Mouse (Mus musculus) liver, embryonic 15.5 days (tissue): ENCODE data around the gene Igfn1. TPM values are rescaled to one million over a fixed set of nuclear protein-coding genes. Genes with fewer than 3 reads are reported as not detected.

Source experiments
- ATAC-seq: fragments of 200-750 bp; cut with Nextera tagmentation; 2 replicates; pipeline ENCODE4 v1.8.0; 2017; ENCODE audit warnings: moderate number of reproducible peaks, mild to moderate bottlenecking, moderate library complexity; ENCODE audit not compliant: insufficient read depth
- H3K27ac ChIP-seq: fragments of 300-500 bp; sonication (generic); replicated peaks from 2 replicates; pipeline ENCODE4 v1.5.1; 2015; ENCODE audit warnings: mild to moderate bottlenecking, inconsistent platforms
- H3K27me3 ChIP-seq: fragments of 300-500 bp; sonication (generic); 2 replicates; pipeline ENCODE4 v1.6.1; 2015; ENCODE audit warnings: mild to moderate bottlenecking, inconsistent platforms
- H3K36me3 ChIP-seq: fragments of 300-500 bp; sonication (generic); replicated peaks from 2 replicates; pipeline ENCODE4 v1.6.1; 2015; ENCODE audit warnings: moderate library complexity, mild to moderate bottlenecking, inconsistent platforms
- H3K4me1 ChIP-seq: fragments of 300-500 bp; sonication (generic); replicated peaks from 2 replicates; pipeline ENCODE4 v1.6.1; 2015; ENCODE audit warnings: inconsistent platforms
- H3K4me2 ChIP-seq: fragments of 300-500 bp; sonication (generic); 2 replicates; pipeline ENCODE4 v1.6.1; 2015; ENCODE audit warnings: moderate library complexity, mild to moderate bottlenecking, inconsistent platforms
- H3K4me3 ChIP-seq: fragments of 300-500 bp; sonication (generic); replicated peaks from 2 replicates; pipeline ENCODE4 v1.5.1; 2015; ENCODE audit warnings: mild to moderate bottlenecking, inconsistent platforms
- H3K9ac ChIP-seq: fragments of 300-500 bp; sonication (generic); 2 replicates; pipeline ENCODE4 v1.6.1; 2015; ENCODE audit warnings: moderate library complexity, mild to moderate bottlenecking, inconsistent platforms
- H3K9me3 ChIP-seq: fragments of 300-500 bp; sonication (generic); replicated peaks from 2 replicates; pipeline ENCODE4 v1.6.1; 2016; ENCODE audit warnings: inconsistent platforms
- WGBS: fragments of 180-500 bp; shearing (Covaris S2); methylation state at CpG from one replicate; pipeline ENCODE4 v1.1.7; 2015; ENCODE audit warnings: mixed read lengths; ENCODE audit not compliant: insufficient replicate concordance; 5-methylcytosine and 5-hydroxymethylcytosine counted together
- polyA plus RNA-seq: library from polyadenylated mRNA; unstranded; fragments of >200 nt; fragmentation: Nextera tagmentation; extraction: Ambion mirVana; gene quantifications from 2 replicates; pipeline ENCODE4 v1.2.1, GENCODE M21; 2015

Igfn1 gene
- polyA plus RNA-seq, 1 experiment from 2014 or later: not detected

DNA sequence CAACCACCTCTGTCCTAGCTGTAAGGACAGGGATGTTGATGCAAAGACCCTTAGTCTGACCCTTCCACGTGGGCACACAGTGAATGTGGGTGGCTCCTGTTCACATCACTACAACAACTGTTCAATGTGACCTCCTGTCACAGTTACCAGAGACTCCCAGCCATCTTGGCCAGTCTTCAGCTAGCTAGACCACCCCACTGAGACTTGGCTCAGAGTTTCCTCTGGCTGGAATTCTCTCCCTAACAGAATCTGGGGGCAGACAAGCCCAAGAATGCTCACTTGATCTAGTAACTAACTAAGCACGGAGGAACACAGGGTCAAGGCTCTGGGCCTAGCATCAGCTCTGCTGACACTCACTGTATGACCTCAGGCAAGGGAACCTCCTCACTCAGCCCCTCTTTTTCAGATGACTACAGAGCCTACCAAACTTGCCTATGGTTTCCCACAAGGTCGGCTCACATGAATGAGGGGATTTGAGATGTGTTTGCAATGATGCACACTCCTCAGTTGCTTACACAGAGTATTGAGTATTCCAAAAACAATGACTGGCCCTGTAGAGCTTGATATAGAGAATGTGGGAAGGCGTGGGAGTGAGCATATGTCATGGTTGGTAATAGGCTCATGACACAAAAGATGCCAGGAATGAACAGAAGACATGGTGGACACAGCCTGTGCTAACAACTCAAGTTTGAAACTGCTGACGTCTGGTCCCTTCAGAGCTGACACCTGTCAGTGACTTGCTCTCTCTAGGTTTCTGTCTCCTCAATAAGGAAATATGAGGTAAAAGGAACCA lies 32.8 kb upstream of the Igfn1 start:
- Histone ChIP-seq H3K4me2 (no peak overlapping the region), H3K9me3 (no peaks in the 10 kb centered on the region), H3K36me3 (peaks cover 16% of the 10 kb centered on the region), H3K27me3 (peaks cover 46% of the 10 kb centered on the region), H3K27ac (no peak overlapping the region), H3K4me1 (no peaks in the 10 kb centered on the region), H3K9ac (no peak overlapping the region), H3K4me3 (no peak overlapping the region)
- WGBS: 54% methylated on average over 5 of the region's 5 CpGs
- no peak for ATAC-seq

DNA sequence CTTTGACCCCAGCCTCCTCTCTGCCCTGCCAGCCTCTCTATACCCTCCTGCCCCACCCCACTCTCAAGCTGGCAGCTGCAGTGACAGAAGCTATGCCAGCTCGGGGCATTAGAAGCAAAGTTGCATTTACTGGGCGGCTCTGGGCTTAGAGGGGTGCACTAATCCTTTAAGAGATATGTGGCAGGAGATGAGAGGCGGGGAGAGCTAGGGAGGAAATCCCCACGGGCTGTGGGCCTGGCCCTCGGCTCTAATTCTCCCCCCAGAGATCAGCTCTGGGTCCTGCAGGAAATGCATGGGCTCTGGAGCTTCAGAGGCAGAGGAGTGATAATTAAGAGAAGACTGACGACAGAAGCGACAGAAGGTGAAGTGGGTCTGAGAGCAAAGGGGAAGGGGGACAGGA lies 26.8 kb upstream of the Igfn1 start:
- Histone ChIP-seq H3K27me3 (no peaks in the 10 kb centered on the region), H3K27ac (no peak overlapping the region), H3K4me1 (no peaks in the 10 kb centered on the region), H3K4me2 (no peak overlapping the region), H3K36me3 (peaks cover 76% of the 10 kb centered on the region), H3K9me3 (no peaks in the 10 kb centered on the region), H3K9ac (no peak overlapping the region), H3K4me3 (no peak overlapping the region)
- 63% methylated on average over 7 of the region's 7 CpGs for WGBS
- no peak for ATAC-seq

DNA sequence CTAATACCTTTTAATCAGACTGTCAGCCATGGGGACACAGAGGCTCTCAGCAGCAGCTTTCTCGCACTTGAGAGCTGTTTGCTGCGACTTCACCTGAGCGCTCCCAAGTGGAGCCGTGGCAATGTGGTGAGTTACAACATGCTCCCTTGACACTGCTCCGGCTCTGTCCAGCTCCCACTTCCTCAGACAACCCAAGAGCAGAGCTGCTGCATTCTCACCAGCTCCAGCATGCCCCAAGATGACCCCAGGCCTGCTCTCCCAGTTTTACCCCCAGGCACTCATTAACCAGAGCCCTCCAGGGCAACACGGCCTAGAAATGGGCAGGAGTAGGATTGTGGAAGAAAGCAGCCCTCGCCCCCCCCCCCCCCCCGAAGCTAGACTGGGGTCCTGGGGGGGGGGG lies 25.6 kb upstream of the Igfn1 start:
- no peak for ATAC-seq
- 74% methylated on average over 6 of the region's 8 CpGs for WGBS
- H3K9me3 ChIP-seq: no peaks in the 10 kb centered on the region
- no peak overlapping the region for H3K27ac ChIP-seq
- H3K4me2 ChIP-seq: no peak overlapping the region
- H3K36me3 ChIP-seq: peaks cover 88% of the 10 kb centered on the region
- H3K4me3 ChIP-seq: no peak overlapping the region
- no peak overlapping the region for H3K9ac ChIP-seq
- H3K27me3 ChIP-seq: no peaks in the 10 kb centered on the region
- H3K4me1 ChIP-seq: no peaks in the 10 kb centered on the region

DNA sequence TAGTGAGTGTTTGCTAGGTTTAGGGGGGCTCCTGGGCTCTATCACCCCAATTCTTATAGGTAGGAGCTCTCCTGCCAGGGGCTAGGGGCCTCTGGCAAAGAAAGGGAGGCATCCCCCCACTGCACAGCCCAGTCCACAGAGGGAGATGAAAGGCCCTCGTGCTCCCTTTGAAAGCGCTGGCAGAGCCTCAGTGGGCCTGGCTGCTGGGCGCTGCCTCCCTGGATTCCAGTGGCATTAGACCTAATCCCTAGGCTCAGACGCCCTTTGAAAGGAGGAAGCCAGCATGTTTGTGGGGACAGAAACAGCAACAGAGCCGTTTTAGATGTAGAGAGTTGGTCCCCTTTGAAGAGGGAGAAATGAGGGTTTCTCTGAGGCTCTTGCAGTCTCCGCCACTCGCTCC lies 24.1 kb upstream of the Igfn1 start:
- ATAC-seq: no peak
- Histone ChIP-seq H3K9ac (no peak overlapping the region), H3K27me3 (no peaks in the 10 kb centered on the region), H3K9me3 (no peaks in the 10 kb centered on the region), H3K4me1 (no peaks in the 10 kb centered on the region), H3K4me2 (no peak overlapping the region), H3K27ac (no peak overlapping the region), H3K36me3 (peaks cover 100% of the 10 kb centered on the region), H3K4me3 (no peak overlapping the region)
- 78% methylated on average over 7 of the region's 7 CpGs for WGBS

DNA sequence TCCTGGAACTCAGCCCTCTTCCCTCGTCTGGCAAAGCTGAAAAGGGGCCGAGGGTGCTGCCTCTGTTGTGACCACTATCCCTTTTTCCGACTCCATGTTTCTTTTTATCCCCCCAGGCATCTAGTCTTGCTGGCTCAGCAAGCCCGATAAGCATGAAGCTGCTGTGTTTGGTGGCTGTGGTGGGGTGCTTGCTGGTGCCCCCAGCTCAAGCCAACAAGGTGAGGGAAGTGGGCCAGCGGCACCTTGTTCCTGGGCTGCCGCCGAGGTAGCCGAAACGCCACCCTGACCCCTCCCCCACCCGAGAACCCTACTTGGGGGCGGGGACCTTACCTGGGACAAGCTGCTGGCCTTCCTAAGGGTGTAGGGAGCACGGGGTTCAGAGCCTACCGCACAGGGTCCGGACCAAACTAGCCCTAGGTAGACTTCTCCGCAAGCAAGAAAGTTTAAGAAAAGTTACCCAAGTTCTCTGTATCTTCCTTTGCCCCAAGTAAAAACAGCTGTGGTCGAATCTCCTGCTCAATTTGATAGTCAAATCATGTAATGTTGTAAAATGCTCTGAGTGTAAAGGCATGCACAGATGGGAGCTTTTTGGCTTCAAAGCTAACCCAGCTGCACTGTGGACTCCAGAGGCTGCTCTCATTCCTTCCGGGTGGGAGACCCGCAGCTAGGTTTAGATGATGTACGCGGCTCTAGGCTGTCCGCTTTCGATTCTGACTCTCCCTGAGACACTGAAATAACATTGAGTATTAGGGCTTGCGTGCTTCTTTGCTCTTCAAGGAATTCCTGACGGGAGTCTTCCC lies 12.4 kb upstream of the Igfn1 start:
- WGBS: 11% methylated on average over 24 of the region's 24 CpGs
- Histone ChIP-seq H3K4me2 (peak overlapping the region; percentile 82), H3K27me3 (no peaks in the 10 kb centered on the region), H3K36me3 (peaks cover 39% of the 10 kb centered on the region), H3K4me1 (peaks cover 55% of the 10 kb centered on the region), H3K9me3 (no peaks in the 10 kb centered on the region), H3K27ac (peak overlapping the region; percentile 90), H3K9ac (peak overlapping the region; percentile 93), H3K4me3 (peak overlapping the region; percentile 96)
- peak; percentile 20; the same call in 1 of the 2 replicates for ATAC-seq

DNA sequence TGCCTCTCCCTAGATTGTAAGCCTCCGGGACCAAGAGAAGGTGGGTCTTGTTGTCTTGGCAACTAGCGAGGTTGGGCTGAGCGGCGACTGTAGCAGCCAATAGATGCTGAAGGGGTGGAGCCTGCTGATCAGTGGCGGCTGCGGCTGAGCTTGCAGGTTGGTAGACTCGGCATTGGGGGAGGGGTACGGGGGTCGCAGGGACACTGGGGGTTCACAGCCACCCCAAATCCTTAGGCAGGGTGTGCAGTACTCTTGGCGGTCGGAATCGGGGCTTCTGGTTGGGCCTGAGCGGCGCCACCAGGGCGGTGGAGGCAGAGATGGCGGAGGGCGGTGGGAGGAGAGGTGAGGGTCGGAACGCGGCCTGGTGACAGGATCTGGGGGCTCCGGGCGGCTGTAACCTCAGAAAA lies 11.8 kb upstream of the Igfn1 start:
- Histone ChIP-seq H3K9ac (peak overlapping the region; percentile 93), H3K27ac (peak overlapping the region; percentile 90), H3K4me3 (peak overlapping the region; percentile 96), H3K9me3 (no peaks in the 10 kb centered on the region), H3K27me3 (no peaks in the 10 kb centered on the region), H3K4me2 (peak overlapping the region; percentile 82), H3K36me3 (peaks cover 33% of the 10 kb centered on the region), H3K4me1 (peaks cover 60% of the 10 kb centered on the region)
- peak; percentile 78 for ATAC-seq
- WGBS: 0% methylated on average over 22 of the region's 22 CpGs

DNA sequence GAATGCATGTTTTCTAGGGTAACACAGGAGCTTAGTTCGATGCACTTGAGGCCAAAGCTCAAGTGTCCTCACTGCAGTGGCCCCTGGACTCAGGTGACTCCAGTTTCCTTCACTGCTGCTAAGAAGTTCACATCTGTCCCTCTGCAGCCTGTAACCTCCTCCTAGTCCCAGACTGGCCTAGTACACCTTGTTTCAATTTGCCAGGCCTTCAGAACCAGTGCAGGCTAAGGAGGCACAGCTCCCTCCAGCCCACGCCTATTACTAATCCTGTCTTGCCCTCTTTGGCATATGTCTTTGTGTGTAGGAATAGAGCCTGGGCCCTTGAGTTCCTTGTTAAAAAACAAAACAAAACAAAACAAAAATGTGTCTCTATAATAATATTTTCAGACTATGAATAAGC lies 11.2 kb upstream of the Igfn1 start:
- 75% methylated on average over 2 of the region's 2 CpGs for WGBS
- Histone ChIP-seq H3K4me2 (peak overlapping the region; percentile 82), H3K9me3 (no peaks in the 10 kb centered on the region), H3K4me1 (peaks cover 64% of the 10 kb centered on the region), H3K4me3 (peak overlapping the region; percentile 96), H3K9ac (peak overlapping the region; percentile 93), H3K36me3 (peaks cover 26% of the 10 kb centered on the region), H3K27ac (peak overlapping the region; percentile 90), H3K27me3 (no peaks in the 10 kb centered on the region)
- peak; percentile 29; the same call in 1 of the 2 replicates for ATAC-seq

DNA sequence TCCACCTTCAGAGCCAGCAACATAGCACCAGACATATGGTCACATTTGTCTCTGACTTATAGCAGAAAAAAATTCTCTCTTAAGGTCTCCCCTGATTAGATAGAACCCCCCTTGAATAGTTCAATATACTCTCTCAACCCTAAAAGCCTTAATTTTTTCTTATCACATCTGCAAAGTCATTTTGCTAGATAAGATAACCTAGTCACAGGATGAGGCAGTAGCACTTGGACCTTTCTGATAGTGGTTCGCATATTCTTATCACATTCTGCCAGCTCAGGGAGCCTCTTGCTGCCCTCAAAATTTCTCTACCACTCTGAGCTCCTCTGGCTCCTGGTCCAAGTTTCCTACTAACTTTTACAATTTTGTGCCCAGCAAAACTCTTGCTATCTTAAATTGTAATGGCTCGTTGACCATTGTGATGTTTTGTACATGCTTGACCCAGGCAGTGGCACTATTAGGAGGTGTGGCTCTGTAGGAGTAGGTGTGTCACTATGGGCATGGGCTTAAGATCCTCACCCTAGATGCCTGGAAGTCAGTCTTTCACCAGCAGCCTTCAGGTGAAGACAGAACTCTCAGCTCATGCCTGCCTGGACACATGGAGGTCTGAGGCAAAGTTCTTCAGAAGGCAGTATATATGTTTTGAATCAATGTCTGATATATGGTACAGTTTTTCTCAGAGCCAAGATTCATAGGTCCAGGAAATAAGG lies 8.8 kb upstream of the Igfn1 start:
- Histone ChIP-seq H3K4me2 (peak overlapping the region; percentile 61), H3K27me3 (no peaks in the 10 kb centered on the region), H3K9ac (peak overlapping the region; percentile 49), H3K36me3 (peaks cover 7% of the 10 kb centered on the region), H3K9me3 (no peaks in the 10 kb centered on the region), H3K4me1 (peaks cover 86% of the 10 kb centered on the region), H3K4me3 (peak overlapping the region; percentile 19; the same call in 1 of the 2 replicates), H3K27ac (peak overlapping the region; percentile 93)
- 12% methylated on average over 2 of the region's 2 CpGs for WGBS
- ATAC-seq: peak; percentile 82

DNA sequence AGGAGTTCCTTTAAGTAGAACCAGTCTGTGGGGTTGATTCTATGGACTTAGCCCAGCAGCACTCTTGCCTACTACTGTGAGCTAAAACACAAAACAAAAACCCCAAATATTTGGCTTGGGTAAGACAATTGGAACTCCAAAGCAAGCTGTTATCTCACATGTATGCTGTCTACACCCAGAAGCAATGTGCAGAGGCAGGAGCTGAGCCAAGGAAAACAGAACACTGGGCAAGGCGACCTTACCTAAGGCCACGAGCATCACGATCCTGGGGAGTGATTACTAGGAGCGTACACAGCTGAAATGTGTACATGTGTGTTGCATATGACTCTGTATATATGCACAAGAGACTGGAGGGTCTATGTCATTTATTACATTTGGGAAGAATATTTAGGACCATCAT lies 7.4 kb upstream of the Igfn1 start:
- no peak for ATAC-seq
- H3K4me3 ChIP-seq: no peak overlapping the region
- H3K27ac ChIP-seq: peak overlapping the region; percentile 93
- H3K36me3 ChIP-seq: no peaks in the 10 kb centered on the region
- no peaks in the 10 kb centered on the region for H3K9me3 ChIP-seq
- H3K4me2 ChIP-seq: peak overlapping the region; percentile 61
- no peaks in the 10 kb centered on the region for H3K27me3 ChIP-seq
- H3K9ac ChIP-seq: peak overlapping the region; percentile 33; the same call in 1 of the 2 replicates
- WGBS: 52% methylated on average over 4 of the region's 4 CpGs
- H3K4me1 ChIP-seq: peaks cover 82% of the 10 kb centered on the region

DNA sequence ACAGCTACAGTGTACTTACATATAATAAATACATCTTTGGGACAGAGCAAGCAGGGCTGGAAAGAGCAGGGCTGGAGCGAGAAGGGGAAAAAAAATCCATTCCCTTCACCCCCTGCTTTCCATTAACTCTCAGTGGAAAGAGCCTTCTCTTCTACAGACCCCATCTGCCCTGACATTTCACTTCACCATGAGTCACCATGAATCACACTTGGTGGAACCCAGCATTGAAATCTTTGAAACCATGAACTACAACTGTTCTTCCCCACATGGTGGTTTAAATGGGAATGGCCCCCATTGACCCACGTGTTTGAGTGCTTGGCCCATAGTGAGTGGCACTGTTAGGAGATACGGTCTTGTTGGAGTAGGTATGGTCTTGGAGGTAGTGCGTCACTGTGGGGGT lies 4.1 kb upstream of the Igfn1 start:
- Histone ChIP-seq H3K4me2 (no peak overlapping the region), H3K9ac (no peak overlapping the region), H3K27ac (0 out of 2 replicates have a peak overlapping the region, but pooled peaks have one; percentile 88), H3K4me1 (peaks cover 75% of the 10 kb centered on the region), H3K36me3 (no peaks in the 10 kb centered on the region), H3K4me3 (no peak overlapping the region), H3K27me3 (peaks cover 16% of the 10 kb centered on the region), H3K9me3 (no peaks in the 10 kb centered on the region)
- ATAC-seq: no peak
- WGBS: 90% methylated on average over 4 of the region's 4 CpGs

DNA sequence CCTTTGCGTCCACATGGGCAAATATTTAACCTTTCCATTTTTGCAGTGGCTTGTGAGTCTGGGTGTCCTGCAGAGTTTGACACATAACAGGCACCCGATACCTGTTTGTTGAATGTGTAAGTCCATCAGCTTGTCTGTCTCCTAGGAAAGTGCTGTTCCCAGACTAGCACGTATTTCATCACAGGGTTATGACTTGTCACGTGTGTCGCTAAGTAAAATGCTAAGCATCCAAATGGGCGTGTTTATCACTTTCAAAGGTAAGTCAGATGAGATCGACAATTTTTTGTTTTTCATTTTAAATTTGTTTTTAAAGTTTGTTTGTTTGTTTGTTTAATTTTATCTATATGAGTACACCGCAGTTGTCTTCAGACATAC lies 2.0 kb upstream of the Igfn1 start:
- peak overlapping the region; percentile 71; the same call in 1 of the 2 replicates for H3K9ac ChIP-seq
- H3K4me3 ChIP-seq: peak overlapping the region; percentile 66

More for the DNA sequence above, 2.0 kb upstream of the Igfn1 start:
- H3K36me3 ChIP-seq: no peaks in the 10 kb centered on the region
- peak; percentile 61 for ATAC-seq
- H3K4me2 ChIP-seq: peak overlapping the region; percentile 95
- no peaks in the 10 kb centered on the region for H3K9me3 ChIP-seq
- peaks cover 28% of the 10 kb centered on the region for H3K27me3 ChIP-seq
- H3K27ac ChIP-seq: peak overlapping the region; percentile 73
- peaks cover 55% of the 10 kb centered on the region for H3K4me1 ChIP-seq
- 14% methylated on average over 8 of the region's 8 CpGs for WGBS
